Mouse (Mus musculus): ENCODE data around the gene Lysmd1. TPM values are rescaled to one million over a fixed set of nuclear protein-coding genes. Genes with fewer than 3 reads are reported as not detected.
"Not testable (repeated sequence)": the region's sequence is repeated elsewhere in the genome, so short reads cannot be mapped to it uniquely, and the experiment has no call there.

Gene Lysmd1
- total RNA-seq, 2 experiments from 2014 or later: 13.5 to 16.1 TPM

- intact Hi-C loops (cut with DNase I): no loop called here
- no peak overlapping the region for H3K27ac ChIP-seq
- TF ChIP-seq CTCF (IDR thresholded peaks at IDR 0.05): no peak
- no peak for DNase-seq (ENCODE audit: extremely low spot score in 1 of 2, low spot score in 2 of 2)
- H3K4me3 ChIP-seq: no peak overlapping the region
Observed at GRCm38 (mm10) chr3:95117751-95118150, 16.1 kb upstream of the Lysmd1 start.

GRCm38 (mm10) chr3:95121580-95121979, 12.3 kb upstream of the Lysmd1 start:
- DNase-seq (ENCODE audit: extremely low spot score in 1 of 2, low spot score in 2 of 2): no peak
- Histone ChIP-seq H3K27ac (no peak overlapping the region), H3K4me3 (no peak overlapping the region)
- no peak for TF ChIP-seq CTCF (IDR thresholded peaks at IDR 0.05)
- intact Hi-C loops (cut with DNase I): no loop called here

GRCm38 (mm10) chr3:95124246-95124645, 9.6 kb upstream of the Lysmd1 start, which contains the start of gene Tmod4:
Gene Tmod4, plus strand, starts transcription at chr3:95124476.
- DNase-seq (ENCODE audit: extremely low spot score in 1 of 2, low spot score in 2 of 2): no peak
- intact Hi-C loops (cut with DNase I): no loop called here
- Histone ChIP-seq H3K4me3 (no peak within 1 kb of the TSS), H3K27ac (no peak within 1 kb of the TSS)
- TF ChIP-seq CTCF (IDR thresholded peaks at IDR 0.05): peak; percentile 55

GRCm38 (mm10) chr3:95124972-95125371, 8.9 kb upstream of the Lysmd1 start:
- intact Hi-C loops (cut with DNase I): no loop called here
- TF ChIP-seq CTCF (IDR thresholded peaks at IDR 0.05): no peak
- peak in 1 of 2 experiments; percentile 39 for DNase-seq (ENCODE audit: extremely low spot score in 1 of 2, low spot score in 2 of 2)
- H3K27ac ChIP-seq: no peak overlapping the region
- H3K4me3 ChIP-seq: no peak overlapping the region

- TF ChIP-seq CTCF (IDR thresholded peaks at IDR 0.05): no peak
- Histone ChIP-seq H3K4me3 (no peak overlapping the region), H3K27ac (no peak overlapping the region)
- DNase-seq (ENCODE audit: extremely low spot score in 1 of 2, low spot score in 2 of 2): no peak
- intact Hi-C loops (cut with DNase I): no loop called here
Observed at GRCm38 (mm10) chr3:95129226-95129651, 4.6 kb upstream of the Lysmd1 start.

GRCm38 (mm10) chr3:95130081-95130480, 3.8 kb upstream of the Lysmd1 start:
- intact Hi-C loops (cut with DNase I): no loop called here
- H3K4me3 ChIP-seq: no peak overlapping the region
- no peak overlapping the region for H3K27ac ChIP-seq
- TF ChIP-seq CTCF (IDR thresholded peaks at IDR 0.05): no peak
- DNase-seq (ENCODE audit: extremely low spot score in 1 of 2, low spot score in 2 of 2): no peak

- DNase-seq (ENCODE audit: extremely low spot score in 1 of 2, low spot score in 2 of 2); H3K4me3 ChIP-seq; intact Hi-C loops (cut with DNase I); H3K27ac ChIP-seq: not testable (repeated sequence)
- TF ChIP-seq CTCF (IDR thresholded peaks at IDR 0.05): peak; percentile 42
Observed at GRCm38 (mm10) chr3:95132389-95132788, 1.5 kb upstream of the Lysmd1 start.

- no peak for TF ChIP-seq CTCF (IDR thresholded peaks at IDR 0.05)
- Histone ChIP-seq H3K27ac (peak overlapping the region; percentile 90), H3K4me3 (peak overlapping the region; percentile 67)
- DNase-seq (ENCODE audit: extremely low spot score in 1 of 2, low spot score in 2 of 2): no peak
- intact Hi-C loops (cut with DNase I): no loop called here
Observed at GRCm38 (mm10) chr3:95133176-95133575, 712 bp upstream of the Lysmd1 start.

- DNase-seq (ENCODE audit: extremely low spot score in 1 of 2, low spot score in 2 of 2); H3K27ac ChIP-seq; intact Hi-C loops (cut with DNase I): not testable (repeated sequence)
- H3K4me3 ChIP-seq: peak overlapping the region; percentile 67; the same call in 1 of the 2 replicates
Observed at GRCm38 (mm10) chr3:95134133-95134532, 245 bp downstream of the Lysmd1 start.

GRCm38 (mm10) chr3:95135023-95135422, 1.1 kb downstream of the Lysmd1 start:
- DNase-seq (ENCODE audit: extremely low spot score in 1 of 2, low spot score in 2 of 2): no peak
- intact Hi-C loops (cut with DNase I): no loop called here
- Histone ChIP-seq H3K4me3 (peak overlapping the region; percentile 46), H3K27ac (peak overlapping the region; percentile 59; the same call in 1 of the 2 replicates)
- no peak for TF ChIP-seq CTCF (IDR thresholded peaks at IDR 0.05)

- DNase-seq (ENCODE audit: extremely low spot score in 1 of 2, low spot score in 2 of 2): no peak
- intact Hi-C loops (cut with DNase I): no loop called here
- no peak for TF ChIP-seq CTCF (IDR thresholded peaks at IDR 0.05)
- Histone ChIP-seq H3K27ac (no peak overlapping the region), H3K4me3 (peak overlapping the region; percentile 46)
Observed at GRCm38 (mm10) chr3:95135433-95136052, 1.7 kb downstream of the Lysmd1 start.

GRCm38 (mm10) chr3:95136336-95136735, 2.4 kb downstream of the Lysmd1 start:
- intact Hi-C loops (cut with DNase I): no loop called here
- no peak for TF ChIP-seq CTCF (IDR thresholded peaks at IDR 0.05)
- DNase-seq (ENCODE audit: extremely low spot score in 1 of 2, low spot score in 2 of 2): no peak
- H3K4me3 ChIP-seq: no peak overlapping the region
- H3K27ac ChIP-seq: no peak overlapping the region
